Mouse (Mus musculus) embryonic facial prominence, embryonic 11.5 days (tissue): ENCODE results near the gene Gm21988. TPM values are rescaled to one million over a fixed set of nuclear protein-coding genes. Genes with fewer than 3 reads are reported as not detected.

Source experiments
- ATAC-seq: fragments of 200-750 bp; cut with Nextera tagmentation; replicated peaks from 2 replicates; pipeline ENCODE4 v1.8.0; 2017; ENCODE audit warnings: low read depth; ENCODE audit not compliant: insufficient number of reproducible peaks, low FRiP score, low TSS enrichment
- DNase-seq: peaks from one replicate; pipeline ENCODE4 v3.0.0-alpha.2; 2015; ENCODE audit warnings: low spot score
- H3K27ac ChIP-seq: fragments of 300-500 bp; sonication (generic); replicated peaks from 2 replicates; pipeline ENCODE4 v1.5.1; 2014; ENCODE audit warnings: mild to moderate bottlenecking, low read depth, low read length, control low read depth
- H3K27me3 ChIP-seq: fragments of 300-500 bp; sonication (generic); 2 replicates; pipeline ENCODE4 v1.6.1; 2014; ENCODE audit warnings: mild to moderate bottlenecking, low read length, moderate library complexity, mixed read lengths; ENCODE audit not compliant: control insufficient read depth, insufficient read depth
- H3K36me3 ChIP-seq: fragments of 300-500 bp; sonication (generic); replicated peaks from 2 replicates; pipeline ENCODE4 v1.6.1; 2014; ENCODE audit warnings: low read depth, mild to moderate bottlenecking, low read length, moderate library complexity, mixed read lengths; ENCODE audit not compliant: control insufficient read depth, insufficient read depth
- H3K4me1 ChIP-seq: fragments of 300-500 bp; sonication (generic); 2 replicates; pipeline ENCODE4 v1.6.1; 2014; ENCODE audit warnings: low read length, mixed read lengths; ENCODE audit not compliant: control insufficient read depth, insufficient read depth
- H3K4me2 ChIP-seq: fragments of 300-500 bp; sonication (generic); 2 replicates; pipeline ENCODE4 v1.6.1; 2014; ENCODE audit warnings: low read depth, mild to moderate bottlenecking, control low read depth, low read length, moderate library complexity
- H3K4me3 ChIP-seq: fragments of 300-500 bp; sonication (generic); 2 replicates; pipeline ENCODE4 v1.5.1; 2014; ENCODE audit warnings: low read depth, low read length, control low read depth
- H3K9ac ChIP-seq: fragments of 300-500 bp; sonication (generic); replicated peaks from 2 replicates; pipeline ENCODE4 v1.6.1; 2014; ENCODE audit warnings: mild to moderate bottlenecking, control low read depth, low read length
- H3K9me3 ChIP-seq: fragments of 300-500 bp; sonication (generic); replicated peaks from 2 replicates; pipeline ENCODE4 v1.6.1; 2016; ENCODE audit warnings: mild to moderate bottlenecking, low read length, inconsistent platforms, mixed read lengths; ENCODE audit not compliant: control insufficient read depth
- WGBS: fragments of 180-500 bp; shearing (Covaris S2); extraction: QIAGEN DNeasy Blood & Tissue Kit; methylation state at CpG from one replicate; pipeline ENCODE4 v1.1.7; 2014; 5-methylcytosine and 5-hydroxymethylcytosine counted together
- polyA plus RNA-seq: library from polyadenylated mRNA; unstranded; fragments of >200 nt; fragmentation: Nextera tagmentation; extraction: Ambion mirVana; gene quantifications from 2 replicates; pipeline ENCODE4 v1.2.1, GENCODE M21; 2014

The Gm21988 gene
- polyA plus RNA-seq, 1 experiment from 2014 or later: 7.5 TPM

GRCm38 (mm10) chr11:70213736-70214135 is 25.9 kb downstream of the Gm21988 start:
- Histone ChIP-seq H3K27me3 (peaks cover 37% of the 10 kb centered on the region), H3K4me2 (peak overlapping the region; percentile 59), H3K4me3 (peak overlapping the region; percentile 29), H3K9ac (peak overlapping the region; percentile 47), H3K36me3 (no peaks in the 10 kb centered on the region), H3K9me3 (no peaks in the 10 kb centered on the region), H3K4me1 (peaks cover 10% of the 10 kb centered on the region), H3K27ac (no peak overlapping the region)
- DNase-seq (no peak), ATAC-seq (no peak)
- 9% methylated on average over 23 of the region's 26 CpGs for WGBS

DNA sequence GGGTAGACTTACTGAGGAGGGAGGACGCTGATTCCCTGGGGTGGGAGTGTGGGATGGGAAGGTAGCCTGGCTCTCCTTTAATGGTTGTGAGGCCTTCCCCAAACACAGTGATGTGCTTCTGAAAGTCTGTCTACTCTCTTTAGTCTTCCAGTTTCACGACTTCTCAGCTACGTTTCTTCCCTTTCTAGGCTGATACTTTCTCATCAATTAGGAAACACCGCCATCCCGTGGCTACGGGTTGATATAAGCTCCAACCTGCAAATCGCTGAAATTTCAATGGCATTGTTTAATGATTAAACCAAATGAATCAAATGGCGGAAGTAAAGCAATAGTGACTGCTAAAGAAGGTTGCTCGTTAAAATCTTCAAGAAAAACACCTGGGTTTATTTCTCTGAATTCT is 26.7 kb downstream of the Gm21988 start:
- H3K4me1 ChIP-seq: peaks cover 10% of the 10 kb centered on the region
- no peak overlapping the region for H3K9ac ChIP-seq
- 15% methylated on average over 9 of the region's 9 CpGs for WGBS
- H3K27me3 ChIP-seq: peaks cover 37% of the 10 kb centered on the region
- no peak for ATAC-seq
- DNase-seq: peak; percentile 76
- H3K4me2 ChIP-seq: no peak overlapping the region
- no peaks in the 10 kb centered on the region for H3K36me3 ChIP-seq
- no peak overlapping the region for H3K4me3 ChIP-seq
- H3K27ac ChIP-seq: no peak overlapping the region
- H3K9me3 ChIP-seq: no peaks in the 10 kb centered on the region

DNA sequence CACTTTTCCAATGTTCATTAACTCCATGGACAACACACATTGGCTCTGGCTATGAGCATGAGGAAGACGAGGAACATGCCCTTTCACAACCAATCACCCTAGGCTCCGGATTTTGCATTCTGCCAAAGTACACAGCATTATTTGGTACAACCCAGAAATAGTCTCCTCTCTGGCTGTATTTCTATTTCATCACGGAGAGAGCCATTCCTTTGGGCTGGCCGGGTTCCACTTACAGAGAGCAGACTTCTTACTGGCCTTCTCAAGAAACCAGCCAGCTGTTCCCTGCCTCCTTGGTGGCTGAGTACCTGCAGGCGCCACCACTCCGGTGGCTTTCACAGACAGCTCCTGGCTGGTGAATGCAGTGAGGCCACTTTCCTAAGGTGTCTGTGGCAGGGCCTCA is 27.2 kb downstream of the Gm21988 start, which contains the start of gene Slc16a11:
TSS of gene Slc16a11 (plus strand) at position 330 of the 400 bp plus-strand sequence.
- Histone ChIP-seq H3K4me3 (no peak within 1 kb of the TSS), H3K4me2 (no peak within 1 kb of the TSS), H3K9me3 (no peaks in the 10 kb centered on the region), H3K4me1 (peaks cover 10% of the 10 kb centered on the region), H3K27me3 (peaks cover 37% of the 10 kb centered on the region), H3K9ac (no peak within 1 kb of the TSS), H3K27ac (no peak within 1 kb of the TSS), H3K36me3 (no peaks in the 10 kb centered on the region)
- 62% methylated on average over 6 of the region's 6 CpGs for WGBS
- ATAC-seq (no peak), DNase-seq (no peak)

- no peak overlapping the region for H3K4me3 ChIP-seq
- DNase-seq: no peak
- H3K27ac ChIP-seq: no peak overlapping the region
- H3K4me2 ChIP-seq: no peak overlapping the region
- H3K27me3 ChIP-seq: peaks cover 37% of the 10 kb centered on the region
- no peak overlapping the region for H3K9ac ChIP-seq
- H3K4me1 ChIP-seq: peaks cover 10% of the 10 kb centered on the region
- H3K9me3 ChIP-seq: no peaks in the 10 kb centered on the region
- no peak for ATAC-seq
- no peaks in the 10 kb centered on the region for H3K36me3 ChIP-seq
- WGBS: 82% methylated on average over 6 of the region's 6 CpGs
These were observed 27.7 kb downstream of the Gm21988 start for GRCm38 (mm10) chr11:70211972-70212371.

GRCm38 (mm10) chr11:70210681-70211080 is 28.9 kb downstream of the Gm21988 start:
- Histone ChIP-seq H3K27me3 (peaks cover 24% of the 10 kb centered on the region), H3K4me1 (peaks cover 10% of the 10 kb centered on the region), H3K27ac (no peak overlapping the region), H3K4me2 (no peak overlapping the region), H3K36me3 (no peaks in the 10 kb centered on the region), H3K9ac (no peak overlapping the region), H3K9me3 (no peaks in the 10 kb centered on the region), H3K4me3 (no peak overlapping the region)
- 94% methylated on average over 2 of the region's 2 CpGs for WGBS
- no peak for ATAC-seq
- no peak for DNase-seq

DNA sequence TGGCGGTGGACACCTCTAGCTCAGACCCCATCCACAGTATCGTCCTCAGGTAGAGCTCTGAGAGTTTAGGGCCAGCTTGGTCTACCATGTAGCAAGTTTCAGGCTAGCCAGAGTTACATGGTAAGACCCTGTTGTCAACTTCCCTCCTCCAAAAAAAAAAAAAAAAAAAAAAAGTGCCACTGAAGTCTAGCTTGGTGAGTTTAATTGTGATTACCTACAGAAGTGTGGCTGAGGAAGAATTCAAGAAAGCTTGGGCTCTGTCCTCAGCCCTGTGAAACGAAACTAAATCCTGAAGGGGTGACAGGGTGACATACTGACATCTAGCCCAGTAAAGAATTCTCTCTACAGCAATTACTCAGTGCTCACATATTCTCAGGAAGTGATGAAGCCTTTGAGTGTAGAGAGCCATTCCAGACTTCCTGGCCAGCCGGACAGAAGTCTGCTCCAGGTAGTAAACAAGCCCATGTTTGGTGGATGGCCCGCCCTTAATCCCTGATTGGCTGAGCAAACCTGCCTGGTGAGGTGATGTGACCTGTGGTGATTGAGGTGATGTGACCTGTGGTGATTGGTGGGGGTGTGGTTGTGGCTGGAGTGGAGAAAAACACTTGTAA is 30.7 kb downstream of the Gm21988 start:
- H3K4me2 ChIP-seq: no peak overlapping the region
- H3K27ac ChIP-seq: no peak overlapping the region
- H3K27me3 ChIP-seq: peaks cover 6% of the 10 kb centered on the region
- DNase-seq (no peak), ATAC-seq (no peak)
- H3K36me3 ChIP-seq: no peaks in the 10 kb centered on the region
- H3K4me3 ChIP-seq: no peak overlapping the region
- H3K9ac ChIP-seq: no peak overlapping the region
- no peaks in the 10 kb centered on the region for H3K9me3 ChIP-seq
- peaks cover 3% of the 10 kb centered on the region for H3K4me1 ChIP-seq
- 80% methylated on average over 5 of the region's 5 CpGs for WGBS

DNA sequence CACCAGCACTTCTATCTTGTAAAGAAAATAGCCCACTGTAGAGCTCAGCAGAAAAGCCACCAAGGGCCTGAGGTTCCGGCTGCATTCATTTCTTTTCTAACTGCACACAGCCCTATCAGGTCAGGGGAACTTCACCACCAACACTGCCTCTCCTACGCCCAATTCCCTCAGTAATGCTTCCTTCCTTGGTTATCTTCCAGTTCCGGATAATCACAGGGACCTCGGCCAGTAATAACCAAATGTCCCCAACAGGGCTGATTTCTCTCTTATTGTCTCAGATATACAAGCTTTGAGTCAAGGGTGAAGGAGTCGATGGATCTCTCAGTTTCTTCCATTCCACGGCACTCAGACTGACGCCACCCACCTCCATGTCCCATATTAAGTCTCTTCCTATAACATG is 32.3 kb downstream of the Gm21988 start:
- DNase-seq (no peak), ATAC-seq (no peak)
- no peaks in the 10 kb centered on the region for H3K4me1 ChIP-seq
- H3K4me3 ChIP-seq: no peak overlapping the region
- no peaks in the 10 kb centered on the region for H3K9me3 ChIP-seq
- H3K27ac ChIP-seq: no peak overlapping the region
- 81% methylated on average over 7 of the region's 7 CpGs for WGBS
- no peak overlapping the region for H3K9ac ChIP-seq
- H3K27me3 ChIP-seq: 0 out of 2 replicates have a peak, but pooled peaks cover 2% of the 10 kb centered on the region
- no peak overlapping the region for H3K4me2 ChIP-seq
- H3K36me3 ChIP-seq: no peaks in the 10 kb centered on the region

GRCm38 (mm10) chr11:70206801-70207200 is 32.8 kb downstream of the Gm21988 start:
- 87% methylated on average over 2 of the region's 2 CpGs for WGBS
- no peak for ATAC-seq
- no peak overlapping the region for H3K4me2 ChIP-seq

More at GRCm38 (mm10) chr11:70206801-70207200, 32.8 kb downstream of the Gm21988 start:
- H3K27me3 ChIP-seq: no peaks in the 10 kb centered on the region
- no peak overlapping the region for H3K4me3 ChIP-seq
- H3K36me3 ChIP-seq: no peaks in the 10 kb centered on the region
- no peak overlapping the region for H3K27ac ChIP-seq
- no peak for DNase-seq
- no peak overlapping the region for H3K9ac ChIP-seq
- H3K9me3 ChIP-seq: no peaks in the 10 kb centered on the region
- H3K4me1 ChIP-seq: no peaks in the 10 kb centered on the region
